Mouse (Mus musculus): ENCODE data around the gene Ddx49. TPM values are rescaled to one million over a fixed set of nuclear protein-coding genes. Genes with fewer than 3 reads are reported as not detected.

Ddx49 gene
- polyA plus RNA-seq, 1 experiment from 2014 or later: 40.3 TPM

DNA sequence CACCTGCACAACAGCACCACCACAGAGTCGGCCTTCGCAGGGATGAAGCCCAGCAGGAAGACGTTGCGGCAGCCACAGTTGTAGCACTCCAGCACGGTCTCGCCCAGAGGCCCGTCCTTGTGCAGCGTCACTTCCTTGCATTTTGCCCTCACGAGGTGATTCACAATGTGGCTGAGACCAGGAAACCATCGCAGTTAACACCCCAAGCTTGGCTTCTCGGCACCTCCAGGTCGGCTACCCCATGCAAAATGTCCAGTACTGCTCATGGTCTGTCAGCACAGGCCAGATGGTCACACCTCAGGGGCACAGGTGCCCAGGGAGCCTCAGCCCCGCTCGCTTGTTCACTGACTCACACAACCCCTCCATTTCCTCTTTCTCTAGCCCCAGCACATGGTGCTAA lies 39.7 kb upstream of the Ddx49 start:
- Histone ChIP-seq H3K9me3 (replicated peaks; ENCODE audit: control insufficient read depth, low read length, poor library complexity, severe bottlenecking) (no peaks in the 10 kb centered on the region), H3K4me3 (ENCODE audit: low read depth, low read length) (no peak overlapping the region), H3K27ac (ENCODE audit: low read length) (no peak overlapping the region), H3K4me2 (ENCODE audit: low read length) (no peak overlapping the region), H3K9ac (ENCODE audit: low read depth, low read length) (no peak overlapping the region), H3K27me3 (ENCODE audit: control insufficient read depth, insufficient read depth, low read depth, low read length) (no peaks in the 10 kb centered on the region), H3K36me3 (ENCODE audit: control insufficient read depth, insufficient read depth, low read length) (peaks cover 47% of the 10 kb centered on the region), H3K4me1 (ENCODE audit: control insufficient read depth, insufficient read depth, low read length) (no peaks in the 10 kb centered on the region)
- ATAC-seq: no peak
- WGBS: 91% methylated on average over 14 of the region's 14 CpGs

DNA sequence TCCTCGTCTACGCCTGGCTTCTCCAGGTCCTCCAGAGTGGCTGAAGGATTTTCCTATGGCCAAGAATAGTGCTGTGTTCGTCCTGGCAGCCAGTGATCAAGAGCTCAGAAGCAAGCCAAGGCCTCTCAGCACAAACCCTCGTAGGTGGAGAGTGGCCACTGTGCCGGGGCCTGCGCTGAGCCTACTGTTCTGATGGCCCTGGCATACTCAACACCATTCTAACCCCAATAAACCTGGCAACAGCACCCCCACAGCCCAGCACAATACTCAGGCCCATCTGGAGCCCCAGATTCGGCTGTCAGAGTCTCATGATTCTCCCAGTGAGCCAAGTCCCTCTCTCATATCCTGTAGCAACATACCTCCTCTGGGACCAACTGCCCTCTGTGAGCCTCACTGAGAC lies 38.4 kb upstream of the Ddx49 start:
- no peak overlapping the region for H3K9ac ChIP-seq (ENCODE audit: low read depth, low read length)
- WGBS: 90% methylated on average over 7 of the region's 7 CpGs
- ATAC-seq: no peak
- no peaks in the 10 kb centered on the region for H3K27me3 ChIP-seq (ENCODE audit: control insufficient read depth, insufficient read depth, low read depth, low read length)
- peaks cover 56% of the 10 kb centered on the region for H3K36me3 ChIP-seq (ENCODE audit: control insufficient read depth, insufficient read depth, low read length)
- H3K9me3 ChIP-seq (replicated peaks; ENCODE audit: control insufficient read depth, low read length, poor library complexity, severe bottlenecking): no peaks in the 10 kb centered on the region
- no peak overlapping the region for H3K27ac ChIP-seq (ENCODE audit: low read length)
- H3K4me2 ChIP-seq (ENCODE audit: low read length): no peak overlapping the region
- H3K4me3 ChIP-seq (ENCODE audit: low read depth, low read length): no peak overlapping the region
- no peaks in the 10 kb centered on the region for H3K4me1 ChIP-seq (ENCODE audit: control insufficient read depth, insufficient read depth, low read length)

DNA sequence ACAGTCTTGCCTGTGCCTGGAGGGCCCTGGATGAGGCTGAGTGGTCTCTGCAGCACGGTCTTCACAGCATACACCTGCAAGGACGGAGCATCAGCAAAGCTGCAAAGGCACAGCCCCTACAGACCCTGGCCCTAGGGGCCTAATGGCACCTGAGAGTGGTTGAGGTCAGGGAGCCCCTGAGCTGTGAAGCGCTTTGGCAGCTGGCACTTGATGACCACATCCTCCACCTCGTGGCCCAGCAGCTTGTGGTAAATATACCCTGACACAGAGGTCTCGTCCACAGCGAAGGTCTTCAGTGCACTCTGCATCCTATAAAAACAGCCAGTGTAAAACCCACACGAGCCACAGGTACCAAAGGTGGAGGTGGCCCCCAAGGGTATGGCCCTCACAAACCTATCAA lies 36.6 kb upstream of the Ddx49 start:
- no peak for ATAC-seq
- 93% methylated on average over 7 of the region's 7 CpGs for WGBS

DNA sequence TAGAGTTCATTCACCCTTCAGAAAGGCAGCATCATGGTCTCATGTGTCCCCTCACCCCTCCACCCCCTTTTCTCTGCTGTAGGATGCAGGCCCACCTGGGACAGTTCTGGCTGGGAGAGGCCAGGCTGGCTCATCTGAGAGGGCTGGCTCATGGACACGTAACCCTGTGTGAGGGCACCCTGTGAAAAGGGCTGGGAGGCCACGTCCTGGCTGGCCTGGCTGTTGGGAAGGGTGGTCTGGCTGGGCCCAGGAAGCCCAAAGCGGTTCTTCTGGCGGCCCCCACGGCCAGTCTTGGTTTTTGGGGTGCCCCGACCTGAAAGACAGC lies 30.6 kb upstream of the Ddx49 start:
- peaks cover 67% of the 10 kb centered on the region for H3K36me3 ChIP-seq (ENCODE audit: control insufficient read depth, insufficient read depth, low read length)
- no peak overlapping the region for H3K4me3 ChIP-seq (ENCODE audit: low read depth, low read length)
- no peak for ATAC-seq
- no peak overlapping the region for H3K27ac ChIP-seq (ENCODE audit: low read length)
- WGBS: 96% methylated on average over 6 of the region's 6 CpGs
- H3K9me3 ChIP-seq (replicated peaks; ENCODE audit: control insufficient read depth, low read length, poor library complexity, severe bottlenecking): no peaks in the 10 kb centered on the region
- H3K4me2 ChIP-seq (ENCODE audit: low read length): no peak overlapping the region
- H3K4me1 ChIP-seq (ENCODE audit: control insufficient read depth, insufficient read depth, low read length): peaks cover 10% of the 10 kb centered on the region
- H3K9ac ChIP-seq (ENCODE audit: low read depth, low read length): no peak overlapping the region
- H3K27me3 ChIP-seq (ENCODE audit: control insufficient read depth, insufficient read depth, low read depth, low read length): no peaks in the 10 kb centered on the region

More for the DNA sequence above, 36.6 kb upstream of the Ddx49 start:
- H3K27ac ChIP-seq (ENCODE audit: low read length): no peak overlapping the region
- no peak overlapping the region for H3K4me2 ChIP-seq (ENCODE audit: low read length)
- peaks cover 71% of the 10 kb centered on the region for H3K36me3 ChIP-seq (ENCODE audit: control insufficient read depth, insufficient read depth, low read length)
- no peaks in the 10 kb centered on the region for H3K9me3 ChIP-seq (replicated peaks; ENCODE audit: control insufficient read depth, low read length, poor library complexity, severe bottlenecking)
- no peak overlapping the region for H3K9ac ChIP-seq (ENCODE audit: low read depth, low read length)
- H3K4me1 ChIP-seq (ENCODE audit: control insufficient read depth, insufficient read depth, low read length): no peaks in the 10 kb centered on the region
- no peaks in the 10 kb centered on the region for H3K27me3 ChIP-seq (ENCODE audit: control insufficient read depth, insufficient read depth, low read depth, low read length)
- H3K4me3 ChIP-seq (ENCODE audit: low read depth, low read length): no peak overlapping the region

DNA sequence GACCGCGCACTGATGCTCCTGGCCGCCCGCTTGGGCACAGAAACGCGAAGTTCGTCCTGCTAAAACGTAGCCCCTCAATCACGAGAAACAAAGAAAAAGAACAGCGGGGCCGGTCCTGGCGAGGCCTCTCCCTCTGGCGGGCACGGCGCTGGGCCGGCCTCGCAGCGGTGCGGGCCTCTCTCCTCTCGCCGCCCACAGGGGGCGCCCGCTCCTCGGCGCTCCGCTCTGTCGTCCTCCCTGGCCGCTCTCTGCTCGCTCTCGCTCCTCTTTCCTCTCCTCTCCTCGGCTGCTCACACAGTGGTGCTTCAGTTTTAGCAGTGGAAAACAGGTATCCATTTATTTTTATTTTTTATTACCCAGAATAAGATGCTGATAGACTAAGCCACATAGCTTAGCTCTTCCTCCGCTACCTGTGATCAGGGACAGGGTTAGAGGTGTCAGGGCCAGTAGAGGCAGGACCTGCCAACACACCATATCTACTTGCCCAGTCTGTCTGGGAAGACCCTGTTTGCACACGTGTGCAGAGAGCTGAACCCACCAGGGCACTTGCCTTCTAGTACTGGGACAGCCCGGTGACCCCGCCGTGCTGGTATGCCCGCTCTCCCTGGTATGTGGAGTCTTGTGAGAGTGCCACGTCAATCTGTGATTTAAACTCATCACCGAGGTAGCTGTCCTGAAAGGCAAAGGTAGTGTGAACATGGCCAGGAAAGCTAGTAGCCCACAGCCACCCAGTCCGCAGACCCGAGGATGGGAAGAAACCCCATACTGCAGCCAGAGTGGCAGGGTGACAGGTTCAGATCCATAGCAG lies 30.0 kb upstream of the Ddx49 start:
- ATAC-seq: peak; percentile 76
- no peak overlapping the region for H3K4me2 ChIP-seq (ENCODE audit: low read length)
- H3K36me3 ChIP-seq (ENCODE audit: control insufficient read depth, insufficient read depth, low read length): peaks cover 66% of the 10 kb centered on the region
- no peaks in the 10 kb centered on the region for H3K9me3 ChIP-seq (replicated peaks; ENCODE audit: control insufficient read depth, low read length, poor library complexity, severe bottlenecking)
- peaks cover 10% of the 10 kb centered on the region for H3K4me1 ChIP-seq (ENCODE audit: control insufficient read depth, insufficient read depth, low read length)
- H3K27me3 ChIP-seq (ENCODE audit: control insufficient read depth, insufficient read depth, low read depth, low read length): no peaks in the 10 kb centered on the region
- 0 out of 2 replicates have a peak overlapping the region, but pooled peaks have one; percentile 20 for H3K9ac ChIP-seq (ENCODE audit: low read depth, low read length)
- 28% methylated on average over 35 of the region's 41 CpGs for WGBS
- H3K4me3 ChIP-seq (ENCODE audit: low read depth, low read length): no peak overlapping the region
- no peak overlapping the region; the same call in none of the 2 replicates for H3K27ac ChIP-seq (ENCODE audit: low read length)

DNA sequence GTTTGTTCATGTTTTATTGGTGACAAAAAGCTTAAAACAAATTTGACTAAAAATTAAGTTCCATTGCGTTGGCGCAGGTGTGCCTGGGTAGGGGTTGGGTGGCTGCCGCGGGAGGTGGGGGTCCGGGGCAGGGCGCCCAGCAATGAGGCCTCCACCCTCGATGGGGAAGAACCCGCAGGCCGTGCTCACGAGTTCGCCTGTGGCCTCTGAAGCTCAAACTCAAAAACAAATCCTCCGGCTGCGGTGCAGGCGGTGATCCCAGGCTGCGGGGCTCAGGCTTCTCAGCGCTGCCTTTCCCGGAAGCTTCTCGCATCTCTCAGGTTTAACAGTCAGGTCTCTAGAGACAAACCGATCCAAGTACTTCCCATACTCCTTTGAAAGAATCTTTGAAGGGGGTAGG lies 29.2 kb upstream of the Ddx49 start:
- no peak for ATAC-seq
- H3K9ac ChIP-seq (ENCODE audit: low read depth, low read length): peak overlapping the region; percentile 45; the same call in 1 of the 2 replicates
- no peak overlapping the region for H3K4me3 ChIP-seq (ENCODE audit: low read depth, low read length)
- H3K27ac ChIP-seq (ENCODE audit: low read length): 0 out of 2 replicates have a peak overlapping the region, but pooled peaks have one; percentile 39
- no peak overlapping the region for H3K4me2 ChIP-seq (ENCODE audit: low read length)
- WGBS: 56% methylated on average over 19 of the region's 19 CpGs
- H3K27me3 ChIP-seq (ENCODE audit: control insufficient read depth, insufficient read depth, low read depth, low read length): no peaks in the 10 kb centered on the region
- no peaks in the 10 kb centered on the region for H3K9me3 ChIP-seq (replicated peaks; ENCODE audit: control insufficient read depth, low read length, poor library complexity, severe bottlenecking)
- H3K36me3 ChIP-seq (ENCODE audit: control insufficient read depth, insufficient read depth, low read length): peaks cover 60% of the 10 kb centered on the region
- peaks cover 10% of the 10 kb centered on the region for H3K4me1 ChIP-seq (ENCODE audit: control insufficient read depth, insufficient read depth, low read length)

DNA sequence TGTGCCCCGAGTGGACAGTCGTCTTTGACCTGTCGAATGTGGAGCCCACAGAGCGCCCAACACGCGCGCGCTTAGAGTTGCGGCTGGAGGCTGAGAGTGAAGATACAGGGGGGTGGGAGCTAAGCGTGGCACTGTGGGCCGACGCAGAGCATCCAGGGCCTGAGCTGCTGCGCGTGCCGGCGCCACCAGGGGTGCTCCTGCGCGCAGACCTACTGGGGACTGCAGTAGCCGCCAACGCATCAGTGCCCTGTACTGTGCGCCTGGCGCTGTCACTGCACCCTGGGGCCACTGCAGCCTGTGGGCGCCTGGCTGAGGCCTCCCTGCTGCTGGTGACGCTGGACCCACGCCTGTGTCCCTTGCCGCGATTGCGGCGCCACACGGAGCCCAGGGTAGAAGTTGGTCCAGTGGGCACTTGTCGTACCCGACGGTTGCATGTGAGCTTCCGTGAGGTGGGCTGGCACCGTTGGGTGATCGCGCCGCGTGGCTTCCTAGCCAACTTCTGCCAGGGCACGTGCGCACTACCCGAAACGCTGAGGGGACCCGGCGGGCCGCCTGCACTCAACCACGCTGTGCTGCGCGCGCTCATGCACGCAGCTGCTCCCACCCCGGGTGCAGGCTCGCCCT lies 28.6 kb upstream of the Ddx49 start:
- Histone ChIP-seq H3K9ac (ENCODE audit: low read depth, low read length) (0 out of 2 replicates have a peak overlapping the region, but pooled peaks have one; percentile 14), H3K36me3 (ENCODE audit: control insufficient read depth, insufficient read depth, low read length) (peaks cover 58% of the 10 kb centered on the region), H3K27me3 (ENCODE audit: control insufficient read depth, insufficient read depth, low read depth, low read length) (no peaks in the 10 kb centered on the region), H3K4me1 (ENCODE audit: control insufficient read depth, insufficient read depth, low read length) (peaks cover 10% of the 10 kb centered on the region), H3K9me3 (replicated peaks; ENCODE audit: control insufficient read depth, low read length, poor library complexity, severe bottlenecking) (no peaks in the 10 kb centered on the region), H3K4me3 (ENCODE audit: low read depth, low read length) (no peak overlapping the region), H3K4me2 (ENCODE audit: low read length) (no peak overlapping the region; the same call in 1 of the 2 replicates), H3K27ac (ENCODE audit: low read length) (0 out of 2 replicates have a peak overlapping the region, but pooled peaks have one; percentile 28)
- ATAC-seq: peak; percentile 79
- 21% methylated on average over 52 of the region's 53 CpGs for WGBS

DNA sequence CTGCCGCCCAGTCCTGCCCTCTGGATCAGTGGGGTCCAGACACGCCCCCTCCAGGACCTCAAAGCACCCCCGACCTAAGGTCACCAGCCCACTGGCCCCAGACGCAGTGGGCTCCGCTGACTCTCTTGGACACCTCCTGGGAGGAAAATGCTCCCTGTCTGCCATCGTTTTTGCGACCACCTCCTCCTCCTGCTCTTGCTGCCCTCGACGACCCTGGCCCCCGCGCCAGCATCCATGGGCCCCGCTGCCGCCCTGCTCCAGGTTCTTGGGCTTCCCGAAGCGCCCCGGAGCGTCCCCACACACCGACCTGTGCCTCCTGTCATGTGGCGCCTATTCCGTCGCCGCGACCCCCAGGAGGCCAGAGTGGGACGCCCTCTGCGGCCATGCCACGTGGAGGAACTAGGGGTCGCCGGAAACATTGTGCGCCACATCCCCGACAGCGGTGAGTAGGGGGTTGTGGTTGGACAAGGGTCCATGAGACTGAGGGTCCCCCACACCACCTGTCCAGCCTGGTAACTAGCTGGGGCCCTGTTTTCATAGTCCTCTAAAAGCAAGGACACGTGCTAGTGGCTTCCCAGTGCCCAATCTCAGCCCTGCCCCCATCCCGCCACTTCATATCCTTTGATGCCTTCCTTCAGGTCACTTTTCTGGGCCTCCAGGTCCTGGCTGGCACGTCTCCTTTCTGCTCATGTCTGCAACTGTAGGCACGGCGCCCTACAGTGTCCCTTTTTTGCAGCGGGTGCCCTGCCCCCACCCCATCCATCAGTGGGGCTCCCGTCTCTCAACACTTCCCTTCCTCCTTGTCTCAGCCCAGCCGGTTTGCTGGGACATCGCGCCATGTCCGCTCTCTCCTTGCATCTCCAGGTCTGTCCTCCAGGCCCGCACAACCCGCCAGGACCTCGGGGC lies 27.8 kb upstream of the Ddx49 start:
- H3K36me3 ChIP-seq (ENCODE audit: control insufficient read depth, insufficient read depth, low read length): peaks cover 52% of the 10 kb centered on the region
- no peaks in the 10 kb centered on the region for H3K27me3 ChIP-seq (ENCODE audit: control insufficient read depth, insufficient read depth, low read depth, low read length)
- H3K27ac ChIP-seq (ENCODE audit: low read length): 0 out of 2 replicates have a peak overlapping the region, but pooled peaks have one; percentile 28
- H3K4me2 ChIP-seq (ENCODE audit: low read length): no peak overlapping the region; the same call in 1 of the 2 replicates
- WGBS: 11% methylated on average over 41 of the region's 45 CpGs
- H3K9ac ChIP-seq (ENCODE audit: low read depth, low read length): 0 out of 2 replicates have a peak overlapping the region, but pooled peaks have one; percentile 46
- peak; percentile 2; the same call in 1 of the 2 replicates for ATAC-seq
- H3K9me3 ChIP-seq (replicated peaks; ENCODE audit: control insufficient read depth, low read length, poor library complexity, severe bottlenecking): no peaks in the 10 kb centered on the region
- peaks cover 10% of the 10 kb centered on the region for H3K4me1 ChIP-seq (ENCODE audit: control insufficient read depth, insufficient read depth, low read length)
- H3K4me3 ChIP-seq (ENCODE audit: low read depth, low read length): no peak overlapping the region
